Mouse (Mus musculus) intestine, embryonic 14.5 days (tissue): Measurements from ENCODE around the gene Abcb9. TPM values are rescaled to one million over a fixed set of nuclear protein-coding genes. Genes with fewer than 3 reads are reported as not detected.

ENCODE experiments used
- ATAC-seq: fragments of 200-750 bp; cut with Nextera tagmentation; replicated peaks from 2 replicates; pipeline ENCODE4 v1.8.0; 2017; ENCODE audit warnings: low read depth, moderate number of reproducible peaks, moderate TSS enrichment, moderate library complexity; ENCODE audit not compliant: low FRiP score, low TSS enrichment
- DNase-seq: peaks from one replicate; pipeline ENCODE4 v3.0.0-alpha.2; 2018; ENCODE audit warnings: low spot score
- H3K27ac ChIP-seq: fragments of 300-500 bp; sonication (generic); 2 replicates; pipeline ENCODE4 v1.5.1; 2014; ENCODE audit warnings: low read depth, mild to moderate bottlenecking, control low read depth
- H3K27me3 ChIP-seq: fragments of 300-500 bp; sonication (generic); replicated peaks from 2 replicates; pipeline ENCODE4 v1.6.1; 2014; ENCODE audit warnings: low read length, control low read depth; ENCODE audit not compliant: control insufficient read depth, insufficient read depth
- H3K36me3 ChIP-seq: fragments of 300-500 bp; sonication (generic); 2 replicates; pipeline ENCODE4 v1.6.1; 2014; ENCODE audit warnings: low read length, control low read depth; ENCODE audit not compliant: control insufficient read depth, insufficient read depth
- H3K4me1 ChIP-seq: fragments of 300-500 bp; sonication (generic); replicated peaks from 2 replicates; pipeline ENCODE4 v1.6.1; 2014; ENCODE audit warnings: low read length, control low read depth, mixed read lengths; ENCODE audit not compliant: control insufficient read depth, insufficient read depth
- H3K4me2 ChIP-seq: fragments of 300-500 bp; sonication (generic); 2 replicates; pipeline ENCODE4 v1.6.1; 2014; ENCODE audit warnings: low read length
- H3K4me3 ChIP-seq: fragments of 300-500 bp; sonication (generic); 2 replicates; pipeline ENCODE4 v1.5.1; 2014; ENCODE audit warnings: low read depth, low read length, control low read depth, mixed read lengths
- H3K9ac ChIP-seq: fragments of 300-500 bp; sonication (generic); 2 replicates; pipeline ENCODE4 v1.6.1; 2014; ENCODE audit warnings: mild to moderate bottlenecking, low read length
- H3K9me3 ChIP-seq: fragments of 300-500 bp; sonication (generic); 2 replicates; pipeline ENCODE4 v1.6.1; 2016; ENCODE audit warnings: low read length, control low read depth; ENCODE audit not compliant: control insufficient read depth
- WGBS: fragments of 180-500 bp; shearing (Covaris S2); extraction: QIAGEN DNeasy Blood & Tissue Kit; methylation state at CpG from one replicate; pipeline ENCODE4 v1.1.7; 2014; 5-methylcytosine and 5-hydroxymethylcytosine counted together
- polyA plus RNA-seq: library from polyadenylated mRNA; unstranded; fragments of >200 nt; fragmentation: Nextera tagmentation; extraction: Ambion mirVana; gene quantifications from 2 replicates; pipeline ENCODE4 v1.2.1, GENCODE M21; 2014

Abcb9 gene
- polyA plus RNA-seq, 1 experiment from 2014 or later: 1.8 TPM

- H3K4me2 ChIP-seq: no peak overlapping the region
- DNase-seq (no peak), ATAC-seq (no peak)
- no peak overlapping the region for H3K9ac ChIP-seq
- H3K36me3 ChIP-seq: no peaks in the 10 kb centered on the region
- H3K27me3 ChIP-seq: no peaks in the 10 kb centered on the region
- 94% methylated on average over 5 of the region's 5 CpGs for WGBS
- no peak overlapping the region for H3K27ac ChIP-seq
- no peak overlapping the region for H3K4me3 ChIP-seq
- peaks cover 18% of the 10 kb centered on the region for H3K4me1 ChIP-seq
- H3K9me3 ChIP-seq: no peaks in the 10 kb centered on the region
Measured at GRCm38 (mm10) chr5:124043999-124044398, 51.6 kb downstream of the Abcb9 start.

GRCm38 (mm10) chr5:124043212-124043978 lies 52.2 kb downstream of the Abcb9 start:
- no peaks in the 10 kb centered on the region for H3K36me3 ChIP-seq
- no peaks in the 10 kb centered on the region for H3K27me3 ChIP-seq
- H3K9ac ChIP-seq: no peak overlapping the region
- no peak for ATAC-seq
- no peak overlapping the region for H3K4me3 ChIP-seq
- H3K27ac ChIP-seq: 0 out of 2 replicates have a peak overlapping the region, but pooled peaks have one; percentile 3
- WGBS: 51% methylated on average over 10 of the region's 10 CpGs
- no peak for DNase-seq
- peaks cover 18% of the 10 kb centered on the region for H3K4me1 ChIP-seq
- no peak overlapping the region for H3K4me2 ChIP-seq
- H3K9me3 ChIP-seq: no peaks in the 10 kb centered on the region

- no peak overlapping the region for H3K4me2 ChIP-seq
- H3K27me3 ChIP-seq: no peaks in the 10 kb centered on the region
- no peak overlapping the region for H3K9ac ChIP-seq
- ATAC-seq (no peak), DNase-seq (no peak)
- no peak overlapping the region for H3K4me3 ChIP-seq
- H3K27ac ChIP-seq: no peak overlapping the region
- no peaks in the 10 kb centered on the region for H3K36me3 ChIP-seq
- no peaks in the 10 kb centered on the region for H3K9me3 ChIP-seq
- 75% methylated on average over 9 of the region's 9 CpGs for WGBS
- peaks cover 10% of the 10 kb centered on the region; the same call in 1 of the 2 replicates for H3K4me1 ChIP-seq
Measured at GRCm38 (mm10) chr5:124041097-124041496, 54.5 kb downstream of the Abcb9 start.

GRCm38 (mm10) chr5:124039602-124040001 lies 56.0 kb downstream of the Abcb9 start:
- Histone ChIP-seq H3K9ac (no peak overlapping the region), H3K4me3 (no peak overlapping the region), H3K36me3 (no peaks in the 10 kb centered on the region), H3K27ac (no peak overlapping the region), H3K9me3 (no peaks in the 10 kb centered on the region), H3K27me3 (no peaks in the 10 kb centered on the region), H3K4me2 (no peak overlapping the region), H3K4me1 (0 out of 2 replicates have a peak, but pooled peaks cover 2% of the 10 kb centered on the region)
- DNase-seq (no peak), ATAC-seq (no peak)
- WGBS: 89% methylated on average over 6 of the region's 6 CpGs

- WGBS: 72% methylated on average over 5 of the region's 5 CpGs
- Histone ChIP-seq H3K9me3 (no peaks in the 10 kb centered on the region), H3K4me2 (no peak overlapping the region), H3K27me3 (no peaks in the 10 kb centered on the region), H3K4me3 (no peak overlapping the region), H3K4me1 (no peaks in the 10 kb centered on the region), H3K36me3 (no peaks in the 10 kb centered on the region), H3K9ac (no peak overlapping the region), H3K27ac (no peak overlapping the region)
- no peak for ATAC-seq
- no peak for DNase-seq
Measured at GRCm38 (mm10) chr5:124036836-124037235, 58.8 kb downstream of the Abcb9 start.

- Histone ChIP-seq H3K9ac (no peak overlapping the region), H3K9me3 (no peaks in the 10 kb centered on the region), H3K4me1 (no peaks in the 10 kb centered on the region), H3K27ac (no peak overlapping the region), H3K4me2 (no peak overlapping the region), H3K4me3 (no peak overlapping the region), H3K36me3 (no peaks in the 10 kb centered on the region), H3K27me3 (no peaks in the 10 kb centered on the region)
- WGBS: 22% methylated on average over 6 of the region's 6 CpGs
- DNase-seq (no peak), ATAC-seq (no peak)
Measured at GRCm38 (mm10) chr5:124036341-124036740, 59.3 kb downstream of the Abcb9 start.

- Histone ChIP-seq H3K9ac (no peak overlapping the region), H3K4me2 (no peak overlapping the region), H3K4me3 (no peak overlapping the region), H3K27ac (no peak overlapping the region), H3K4me1 (0 out of 2 replicates have a peak, but pooled peaks cover 3% of the 10 kb centered on the region), H3K9me3 (no peaks in the 10 kb centered on the region), H3K27me3 (no peaks in the 10 kb centered on the region), H3K36me3 (no peaks in the 10 kb centered on the region)
- DNase-seq (no peak), ATAC-seq (no peak)
- WGBS: 77% methylated on average over 8 of the region's 8 CpGs
Measured at GRCm38 (mm10) chr5:124035806-124036205, 59.8 kb downstream of the Abcb9 start.

GRCm38 (mm10) chr5:124035406-124035805 lies 60.2 kb downstream of the Abcb9 start:
- no peak overlapping the region for H3K9ac ChIP-seq
- no peak for DNase-seq

GRCm38 (mm10) chr5:124034471-124034870 lies 61.1 kb downstream of the Abcb9 start:
- Histone ChIP-seq H3K9ac (no peak overlapping the region), H3K27ac (no peak overlapping the region), H3K4me3 (no peak overlapping the region), H3K36me3 (no peaks in the 10 kb centered on the region), H3K4me1 (peaks cover 10% of the 10 kb centered on the region; the same call in 1 of the 2 replicates), H3K4me2 (no peak overlapping the region), H3K27me3 (no peaks in the 10 kb centered on the region), H3K9me3 (no peaks in the 10 kb centered on the region)
- 79% methylated on average over 11 of the region's 11 CpGs for WGBS
- no peak for ATAC-seq
- DNase-seq: no peak

More at GRCm38 (mm10) chr5:124035406-124035805, 60.2 kb downstream of the Abcb9 start:
- no peaks in the 10 kb centered on the region for H3K9me3 ChIP-seq
- no peak overlapping the region for H3K4me3 ChIP-seq
- H3K27me3 ChIP-seq: no peaks in the 10 kb centered on the region
- 80% methylated on average over 9 of the region's 9 CpGs for WGBS
- H3K4me1 ChIP-seq: peaks cover 4% of the 10 kb centered on the region; the same call in 1 of the 2 replicates
- no peak for ATAC-seq
- no peak overlapping the region for H3K4me2 ChIP-seq
- H3K27ac ChIP-seq: no peak overlapping the region
- no peaks in the 10 kb centered on the region for H3K36me3 ChIP-seq
